Mouse (Mus musculus): ENCODE measurements at regions not wholly inside any gene's neighbourhood (a gene's known extent, or its start where the extent isn't known, plus 50 kb on each side); places are given as distances from the start of the nearest gene placed in this dataset.

DNA sequence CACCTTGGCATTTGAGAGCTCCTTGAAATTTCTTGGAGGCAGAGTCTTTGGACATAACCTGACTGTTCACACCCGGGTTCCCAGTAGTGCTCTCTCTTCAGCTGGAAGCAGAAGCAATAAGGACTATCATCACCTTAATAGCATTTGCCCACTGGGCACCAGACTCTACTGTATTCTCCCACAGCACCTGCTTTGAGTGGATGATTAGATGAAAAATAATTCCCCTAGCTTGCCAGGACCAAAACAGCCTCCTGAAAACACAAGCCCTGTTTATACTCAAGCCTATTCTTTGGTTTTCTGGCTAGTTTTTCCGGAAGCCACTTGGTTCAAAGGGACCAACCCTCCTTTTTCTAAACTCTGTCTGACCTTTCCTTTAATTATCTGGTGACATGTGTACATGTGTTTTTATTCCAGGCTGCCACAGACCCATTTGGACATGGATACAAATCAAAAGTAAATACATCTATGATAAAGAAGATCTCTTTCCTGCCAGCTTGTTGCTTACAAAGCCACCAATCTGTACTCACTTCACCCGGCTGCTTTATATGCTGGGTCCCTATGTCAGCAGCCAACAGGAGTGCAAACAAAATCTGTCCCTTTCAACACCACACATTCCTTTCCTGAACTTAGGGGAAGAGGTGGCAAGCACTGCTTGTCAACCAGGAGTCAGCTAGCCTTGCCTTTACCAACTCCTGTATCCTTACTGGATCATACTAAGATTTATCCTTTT lies 787.4 kb downstream of the Bcl11a start:
- no peak overlapping the region for H3K4me3 ChIP-seq (ENCODE audit: insufficient read depth, low read depth, low read length)
- no peaks in the 10 kb centered on the region; the same call in 1 of the 2 replicates for H3K27me3 ChIP-seq (ENCODE audit: control insufficient read depth, insufficient read depth, low read length)
- H3K9ac ChIP-seq (ENCODE audit: low read depth, low read length), result no peak overlapping the region
- no peaks in the 10 kb centered on the region for H3K4me1 ChIP-seq (ENCODE audit: control insufficient read depth, insufficient read depth, low read length)
- TF ChIP-seq POLR2A (IDR thresholded peaks at IDR 0.05; ENCODE audit: extremely low read depth, insufficient read depth, low read length) (no peak), CTCF (IDR thresholded peaks at IDR 0.05; ENCODE audit: low read depth, low read length) (no peak)
- no peaks in the 10 kb centered on the region for H3K79me2 ChIP-seq (ENCODE audit: control insufficient read depth, insufficient read depth, low read length)
- no peak for DNase-seq (ENCODE audit: extremely low read depth, low read depth, low spot score)
- no peak overlapping the region for H3K27ac ChIP-seq (replicated peaks; ENCODE audit: insufficient read depth, low read depth, low read length)
- H3K36me3 ChIP-seq (ENCODE audit: control insufficient read depth, insufficient read depth, low read length), result no peaks in the 10 kb centered on the region
- WGBS, result 36% methylated on average over 3 of the region's 3 CpGs
